Mouse (Mus musculus): Measurements from ENCODE around the gene BC048507.
"Not testable (repeated sequence)": the region's sequence is repeated elsewhere in the genome, so short reads cannot be mapped to it uniquely, and the experiment has no call there.

Gene BC048507

GRCm38 (mm10) chr13:67863026-67863425, at the start of gene BC048507:
TSS of gene BC048507 (plus strand) at chr13:67863326.
- no peak for ATAC-seq (ENCODE audit: insufficient number of reproducible peaks, low FRiP score, low TSS enrichment)

- ATAC-seq (ENCODE audit: insufficient number of reproducible peaks, low FRiP score, low TSS enrichment), result peak; percentile 98
Measured at GRCm38 (mm10) chr13:67813710-67814660, 49.1 kb upstream of the BC048507 start, which contains the start of gene Zfp273. TSS of gene Zfp273 (plus strand) at chr13:67813740.

GRCm38 (mm10) chr13:67818636-67819035, 44.5 kb upstream of the BC048507 start:
- no peak for ATAC-seq (ENCODE audit: insufficient number of reproducible peaks, low FRiP score, low TSS enrichment)

- ATAC-seq (ENCODE audit: insufficient number of reproducible peaks, low FRiP score, low TSS enrichment), result peak; percentile 90
Measured at GRCm38 (mm10) chr13:67830911-67831336, 32.2 kb upstream of the BC048507 start, which contains the start of gene Gm10037. TSS of gene Gm10037 (plus strand) at chr13:67831106.

GRCm38 (mm10) chr13:67833137-67833536, 30.0 kb upstream of the BC048507 start:
- not testable (repeated sequence) for ATAC-seq (ENCODE audit: insufficient number of reproducible peaks, low FRiP score, low TSS enrichment)

GRCm38 (mm10) chr13:67843775-67844118, 19.4 kb upstream of the BC048507 start:
- ATAC-seq (ENCODE audit: insufficient number of reproducible peaks, low FRiP score, low TSS enrichment), result no peak

GRCm38 (mm10) chr13:67844119-67844852, 18.8 kb upstream of the BC048507 start:
- peak; percentile 72 for ATAC-seq (ENCODE audit: insufficient number of reproducible peaks, low FRiP score, low TSS enrichment)

- no peak for ATAC-seq (ENCODE audit: insufficient number of reproducible peaks, low FRiP score, low TSS enrichment)
Measured at GRCm38 (mm10) chr13:67844853-67845194, 18.3 kb upstream of the BC048507 start.

- ATAC-seq (ENCODE audit: insufficient number of reproducible peaks, low FRiP score, low TSS enrichment), result no peak
Measured at GRCm38 (mm10) chr13:67850361-67850760, 12.8 kb upstream of the BC048507 start.

GRCm38 (mm10) chr13:67853130-67853529, 10.0 kb upstream of the BC048507 start:
- ATAC-seq (ENCODE audit: insufficient number of reproducible peaks, low FRiP score, low TSS enrichment), result no peak

GRCm38 (mm10) chr13:67853983-67854382, 9.1 kb upstream of the BC048507 start:
- ATAC-seq (ENCODE audit: insufficient number of reproducible peaks, low FRiP score, low TSS enrichment), result no peak

- no peak for ATAC-seq (ENCODE audit: insufficient number of reproducible peaks, low FRiP score, low TSS enrichment)
Measured at GRCm38 (mm10) chr13:67857317-67857716, 5.8 kb upstream of the BC048507 start.

GRCm38 (mm10) chr13:67862508-67862907, 618 bp upstream of the BC048507 start:
- no peak for ATAC-seq (ENCODE audit: insufficient number of reproducible peaks, low FRiP score, low TSS enrichment)

- no peak for ATAC-seq (ENCODE audit: insufficient number of reproducible peaks, low FRiP score, low TSS enrichment)
Measured at GRCm38 (mm10) chr13:67864764-67865350, 1.7 kb downstream of the BC048507 start.

- ATAC-seq (ENCODE audit: insufficient number of reproducible peaks, low FRiP score, low TSS enrichment), result no peak
Measured at GRCm38 (mm10) chr13:67867899-67868298, 4.8 kb downstream of the BC048507 start.

GRCm38 (mm10) chr13:67876049-67876698, 13.0 kb downstream of the BC048507 start:
- not testable (repeated sequence) for ATAC-seq (ENCODE audit: insufficient number of reproducible peaks, low FRiP score, low TSS enrichment)

- ATAC-seq (ENCODE audit: insufficient number of reproducible peaks, low FRiP score, low TSS enrichment), result no peak
Measured at GRCm38 (mm10) chr13:67876699-67877254, 13.7 kb downstream of the BC048507 start.

- ATAC-seq (ENCODE audit: insufficient number of reproducible peaks, low FRiP score, low TSS enrichment), result no peak
Measured at GRCm38 (mm10) chr13:67883966-67884365, 20.8 kb downstream of the BC048507 start.

- no peak for ATAC-seq (ENCODE audit: insufficient number of reproducible peaks, low FRiP score, low TSS enrichment)
Measured at GRCm38 (mm10) chr13:67909759-67910158, 46.6 kb downstream of the BC048507 start.

Data from cerebellum, adult (tissue).